Mouse (Mus musculus) heart, embryonic 12.5 days (tissue): ENCODE data around the gene Polr2g. TPM values are rescaled to one million over a fixed set of nuclear protein-coding genes. Genes with fewer than 3 reads are reported as not detected.

Experiments
- ATAC-seq: fragments of 200-750 bp; cut with Nextera tagmentation; 2 replicates; pipeline ENCODE4 v1.8.0; 2017; ENCODE audit warnings: moderate TSS enrichment, moderate library complexity; ENCODE audit not compliant: insufficient number of reproducible peaks, low FRiP score
- H3K27ac ChIP-seq: fragments of 300-500 bp; sonication (generic); 2 replicates; pipeline ENCODE4 v1.5.1; 2016; ENCODE audit warnings: mild to moderate bottlenecking, moderate library complexity; ENCODE audit not compliant: poor library complexity, severe bottlenecking
- H3K27me3 ChIP-seq: fragments of 300-500 bp; sonication (generic); replicated peaks from 2 replicates; pipeline ENCODE4 v1.6.1; 2016; ENCODE audit warnings: mild to moderate bottlenecking, moderate library complexity
- H3K36me3 ChIP-seq: fragments of 300-500 bp; sonication (generic); 2 replicates; pipeline ENCODE4 v1.6.1; 2016; ENCODE audit warnings: mild to moderate bottlenecking, moderate library complexity
- H3K4me1 ChIP-seq: fragments of 300-500 bp; sonication (generic); replicated peaks from 2 replicates; pipeline ENCODE4 v1.6.1; 2016; ENCODE audit warnings: mild to moderate bottlenecking
- H3K4me2 ChIP-seq: fragments of 300-500 bp; sonication (generic); 2 replicates; pipeline ENCODE4 v1.6.1; 2016; ENCODE audit warnings: mild to moderate bottlenecking, moderate library complexity
- H3K4me3 ChIP-seq: fragments of 300-500 bp; sonication (generic); 2 replicates; pipeline ENCODE4 v1.5.1; 2016; ENCODE audit warnings: mild to moderate bottlenecking
- H3K9ac ChIP-seq: fragments of 300-500 bp; sonication (generic); 2 replicates; pipeline ENCODE4 v1.6.1; 2016; ENCODE audit warnings: mild to moderate bottlenecking, moderate library complexity
- H3K9me3 ChIP-seq: fragments of 300-500 bp; sonication (generic); replicated peaks from 2 replicates; pipeline ENCODE4 v1.6.1; 2016; ENCODE audit warnings: mild to moderate bottlenecking, moderate library complexity
- WGBS: fragments of 180-500 bp; shearing (Covaris S2); methylation state at CpG from one replicate; pipeline ENCODE4 v1.1.7; 2016; 5-methylcytosine and 5-hydroxymethylcytosine counted together
- polyA plus RNA-seq: library from polyadenylated mRNA; unstranded; fragments of >200 nt; fragmentation: Nextera tagmentation; extraction: Ambion mirVana; gene quantifications from 2 replicates; pipeline ENCODE4 v1.2.1, GENCODE M21; 2016

Gene Polr2g
- polyA plus RNA-seq, 1 experiment from 2014 or later, result 145 TPM

DNA sequence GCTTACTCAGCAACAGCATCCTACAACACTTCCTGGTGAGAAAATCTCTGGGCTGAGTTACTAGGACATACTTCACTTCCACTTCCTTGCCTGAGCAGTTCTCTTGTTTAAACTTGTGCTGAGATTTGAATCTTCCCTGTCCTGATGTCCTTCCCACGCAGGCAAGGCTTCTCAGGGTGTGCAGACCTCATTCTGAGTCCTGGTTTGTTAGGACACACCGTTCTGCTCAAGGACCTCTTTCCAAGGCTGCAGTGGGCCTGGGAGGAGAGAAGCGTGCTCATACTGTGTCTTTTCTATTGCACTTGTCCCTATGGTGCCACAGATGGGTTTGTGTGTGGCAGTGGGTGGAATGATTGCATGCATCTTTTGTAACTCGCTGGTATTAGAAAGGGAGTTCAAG is 34.6 kb upstream of the Polr2g start:
- H3K9me3 ChIP-seq, result no peaks in the 10 kb centered on the region
- ATAC-seq, result no peak
- H3K27ac ChIP-seq, result no peak overlapping the region
- 91% methylated on average over 4 of the region's 4 CpGs for WGBS
- no peak overlapping the region for H3K4me3 ChIP-seq
- H3K36me3 ChIP-seq, result peaks cover 69% of the 10 kb centered on the region
- H3K4me2 ChIP-seq, result no peak overlapping the region
- H3K9ac ChIP-seq, result no peak overlapping the region
- H3K4me1 ChIP-seq, result peaks cover 2% of the 10 kb centered on the region; the same call in 1 of the 2 replicates
- no peaks in the 10 kb centered on the region for H3K27me3 ChIP-seq

DNA sequence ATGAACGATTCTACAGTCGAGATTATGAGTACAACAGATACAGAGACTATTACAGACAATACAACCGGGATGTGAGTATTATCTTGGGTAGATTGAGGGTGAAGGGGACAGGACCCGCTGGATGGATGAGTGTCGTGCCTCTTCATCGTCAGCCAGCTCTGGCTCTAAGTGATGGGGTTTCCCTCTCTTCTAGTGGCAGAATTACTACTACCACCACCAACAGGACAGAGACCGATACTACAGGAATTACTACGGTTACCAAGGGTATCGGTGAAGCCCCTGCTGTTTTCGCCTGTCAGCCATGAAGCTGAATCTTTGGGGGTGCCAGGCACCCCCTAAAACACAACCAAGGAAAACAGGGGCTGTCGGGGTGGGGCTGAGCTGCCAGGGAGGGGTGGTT is 32.9 kb upstream of the Polr2g start:
- 85% methylated on average over 11 of the region's 11 CpGs for WGBS
- Histone ChIP-seq H3K9me3 (no peaks in the 10 kb centered on the region), H3K27ac (no peak overlapping the region), H3K9ac (no peak overlapping the region), H3K36me3 (peaks cover 86% of the 10 kb centered on the region), H3K4me1 (no peaks in the 10 kb centered on the region), H3K27me3 (no peaks in the 10 kb centered on the region), H3K4me3 (no peak overlapping the region), H3K4me2 (no peak overlapping the region)
- ATAC-seq, result no peak

DNA sequence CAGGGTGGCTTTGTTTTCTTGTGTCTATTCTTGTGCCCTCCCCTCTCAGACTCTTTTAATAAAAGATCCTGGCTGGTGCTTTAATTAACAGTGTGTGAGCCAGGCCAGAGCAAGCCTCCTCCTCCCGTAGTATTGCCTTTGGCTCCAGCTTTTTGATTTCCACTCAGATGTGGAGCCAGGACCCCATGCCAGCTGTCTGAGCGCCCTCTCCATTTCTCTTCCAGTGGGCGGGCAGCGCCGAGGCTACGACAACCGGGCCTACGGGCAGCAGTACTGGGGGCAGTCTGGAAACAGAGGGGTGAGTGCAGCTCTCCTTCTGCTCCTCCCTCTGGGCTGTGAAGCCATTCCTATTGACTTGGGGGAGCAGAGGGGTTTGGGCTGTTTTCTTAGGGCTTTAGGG is 32.3 kb upstream of the Polr2g start:
- 96% methylated on average over 8 of the region's 8 CpGs for WGBS
- H3K36me3 ChIP-seq, result peaks cover 91% of the 10 kb centered on the region
- no peak overlapping the region for H3K4me2 ChIP-seq
- no peaks in the 10 kb centered on the region for H3K9me3 ChIP-seq
- no peak for ATAC-seq
- H3K27me3 ChIP-seq, result no peaks in the 10 kb centered on the region
- H3K27ac ChIP-seq, result no peak overlapping the region
- H3K4me1 ChIP-seq, result no peaks in the 10 kb centered on the region
- no peak overlapping the region for H3K9ac ChIP-seq
- H3K4me3 ChIP-seq, result no peak overlapping the region

DNA sequence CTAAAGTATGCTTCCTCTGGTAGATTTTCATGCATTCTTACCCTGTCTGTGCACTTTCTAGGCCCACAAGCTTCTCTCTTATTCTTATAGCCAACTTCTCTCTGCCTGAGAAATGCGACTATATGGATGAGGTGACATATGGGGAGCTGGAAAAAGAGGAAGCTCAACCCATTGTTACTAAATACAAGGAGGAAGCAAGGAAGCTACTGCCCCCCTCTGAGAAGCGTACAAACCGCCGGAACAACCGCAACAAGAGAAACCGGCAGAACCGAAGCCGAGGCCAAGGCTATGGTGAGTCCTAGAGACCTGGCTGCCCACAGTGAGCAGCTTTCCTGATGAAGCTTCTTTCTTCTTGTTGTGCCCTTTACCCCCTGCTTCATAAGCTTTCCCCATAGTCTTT is 31.3 kb upstream of the Polr2g start, which contains the start of gene AC129217.1:
TSS of gene AC129217.1 (plus strand) at position 114 of the 400 bp plus-strand sequence.
- 88% methylated on average over 8 of the region's 8 CpGs for WGBS
- no peak within 1 kb of the TSS for H3K4me2 ChIP-seq
- no peaks in the 10 kb centered on the region for H3K27me3 ChIP-seq
- no peak within 1 kb of the TSS for H3K27ac ChIP-seq
- H3K9ac ChIP-seq, result no peak within 1 kb of the TSS
- no peak for ATAC-seq
- H3K9me3 ChIP-seq, result no peaks in the 10 kb centered on the region
- peaks cover 97% of the 10 kb centered on the region for H3K36me3 ChIP-seq
- no peak within 1 kb of the TSS for H3K4me3 ChIP-seq
- no peaks in the 10 kb centered on the region for H3K4me1 ChIP-seq

DNA sequence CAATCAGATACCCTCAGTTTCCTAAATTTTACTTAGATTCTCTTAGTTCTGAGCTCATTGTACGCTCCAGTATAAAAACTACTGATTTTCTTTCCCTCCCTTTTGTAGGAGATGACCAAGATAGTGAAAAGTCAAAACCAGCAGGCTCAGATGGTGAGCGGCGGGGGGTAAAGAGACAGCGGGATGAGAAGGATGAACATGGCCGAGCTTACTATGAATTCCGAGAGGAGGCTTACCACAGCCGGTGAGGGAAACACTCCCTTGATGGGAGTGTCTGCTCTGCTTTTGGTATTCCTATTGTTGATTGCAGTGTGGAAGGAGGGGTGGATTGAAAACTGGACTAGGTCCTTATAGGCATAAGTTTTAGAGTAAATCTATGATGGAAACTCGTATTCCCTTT is 24.3 kb upstream of the Polr2g start:
- H3K4me1 ChIP-seq, result peaks cover 18% of the 10 kb centered on the region
- no peak for ATAC-seq
- peaks cover 49% of the 10 kb centered on the region for H3K36me3 ChIP-seq
- no peaks in the 10 kb centered on the region for H3K27me3 ChIP-seq
- 0 out of 2 replicates have a peak overlapping the region, but pooled peaks have one; percentile 46 for H3K9ac ChIP-seq
- no peak overlapping the region for H3K27ac ChIP-seq
- 73% methylated on average over 8 of the region's 8 CpGs for WGBS
- no peaks in the 10 kb centered on the region for H3K9me3 ChIP-seq
- peak overlapping the region; percentile 48 for H3K4me2 ChIP-seq
- peak overlapping the region; percentile 97 for H3K4me3 ChIP-seq

DNA sequence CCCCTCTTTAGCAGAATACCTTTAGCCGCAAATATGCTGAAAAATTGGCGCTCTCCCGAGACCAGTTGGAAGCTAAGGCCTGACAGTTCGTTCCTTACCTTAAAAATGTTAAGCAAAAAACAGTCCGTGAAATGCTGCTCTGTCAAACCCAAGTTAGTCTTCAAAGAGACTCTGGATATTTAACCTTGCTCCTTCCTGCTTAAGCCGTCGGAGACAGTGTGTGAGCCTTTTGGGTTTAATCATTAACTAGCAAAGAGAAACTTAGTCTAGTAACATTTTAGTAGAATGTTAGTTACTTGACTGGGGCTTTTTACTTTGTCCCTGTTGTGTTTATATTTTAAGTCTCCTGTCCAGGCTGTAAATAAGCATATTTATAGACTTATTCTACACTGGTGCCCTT is 22.8 kb upstream of the Polr2g start:
- no peaks in the 10 kb centered on the region for H3K9me3 ChIP-seq
- WGBS, result under 1% methylated on average over 7 of the region's 7 CpGs
- H3K4me2 ChIP-seq, result peak overlapping the region; percentile 95
- no peaks in the 10 kb centered on the region for H3K27me3 ChIP-seq
- peak overlapping the region; percentile 98 for H3K9ac ChIP-seq
- peaks cover 43% of the 10 kb centered on the region for H3K36me3 ChIP-seq
- peaks cover 26% of the 10 kb centered on the region for H3K4me1 ChIP-seq
- peak overlapping the region; percentile 99; the same call in 1 of the 2 replicates for H3K27ac ChIP-seq
- no peak for ATAC-seq
- H3K4me3 ChIP-seq, result peak overlapping the region; percentile 97

DNA sequence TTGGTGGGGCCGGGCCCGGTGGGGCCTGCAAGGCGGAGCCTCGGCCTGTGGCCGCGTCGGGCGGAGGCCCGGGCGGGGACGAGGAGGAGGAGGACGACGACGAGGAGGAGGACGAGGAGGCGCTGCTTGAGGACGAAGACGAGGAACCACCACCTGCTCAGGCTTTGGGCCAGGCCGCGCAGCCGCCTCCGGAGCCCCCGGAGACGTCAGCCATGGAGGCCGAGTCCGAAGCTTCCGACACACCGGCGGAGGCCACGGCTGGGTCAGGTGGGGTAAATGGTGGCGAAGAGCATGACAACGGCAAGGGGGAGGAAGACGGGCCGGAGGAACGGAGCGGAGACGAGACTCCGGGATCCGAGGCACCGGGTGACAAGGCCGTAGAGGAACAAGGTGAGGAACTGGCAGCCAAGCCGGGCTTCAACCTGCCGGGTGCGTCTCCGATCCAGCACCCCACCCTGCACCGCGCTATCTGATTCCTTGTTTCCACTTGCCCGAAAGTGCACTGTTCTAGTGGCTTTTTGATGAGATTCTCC is 22.1 kb upstream of the Polr2g start:
- Histone ChIP-seq H3K4me3 (peak overlapping the region; percentile 97), H3K36me3 (peaks cover 41% of the 10 kb centered on the region), H3K27ac (peak overlapping the region; percentile 99), H3K4me2 (peak overlapping the region; percentile 95), H3K27me3 (no peaks in the 10 kb centered on the region), H3K9me3 (no peaks in the 10 kb centered on the region), H3K9ac (peak overlapping the region; percentile 98), H3K4me1 (peaks cover 26% of the 10 kb centered on the region)
- ATAC-seq, result peak; percentile 44
- under 1% methylated on average over 46 of the region's 48 CpGs for WGBS

DNA sequence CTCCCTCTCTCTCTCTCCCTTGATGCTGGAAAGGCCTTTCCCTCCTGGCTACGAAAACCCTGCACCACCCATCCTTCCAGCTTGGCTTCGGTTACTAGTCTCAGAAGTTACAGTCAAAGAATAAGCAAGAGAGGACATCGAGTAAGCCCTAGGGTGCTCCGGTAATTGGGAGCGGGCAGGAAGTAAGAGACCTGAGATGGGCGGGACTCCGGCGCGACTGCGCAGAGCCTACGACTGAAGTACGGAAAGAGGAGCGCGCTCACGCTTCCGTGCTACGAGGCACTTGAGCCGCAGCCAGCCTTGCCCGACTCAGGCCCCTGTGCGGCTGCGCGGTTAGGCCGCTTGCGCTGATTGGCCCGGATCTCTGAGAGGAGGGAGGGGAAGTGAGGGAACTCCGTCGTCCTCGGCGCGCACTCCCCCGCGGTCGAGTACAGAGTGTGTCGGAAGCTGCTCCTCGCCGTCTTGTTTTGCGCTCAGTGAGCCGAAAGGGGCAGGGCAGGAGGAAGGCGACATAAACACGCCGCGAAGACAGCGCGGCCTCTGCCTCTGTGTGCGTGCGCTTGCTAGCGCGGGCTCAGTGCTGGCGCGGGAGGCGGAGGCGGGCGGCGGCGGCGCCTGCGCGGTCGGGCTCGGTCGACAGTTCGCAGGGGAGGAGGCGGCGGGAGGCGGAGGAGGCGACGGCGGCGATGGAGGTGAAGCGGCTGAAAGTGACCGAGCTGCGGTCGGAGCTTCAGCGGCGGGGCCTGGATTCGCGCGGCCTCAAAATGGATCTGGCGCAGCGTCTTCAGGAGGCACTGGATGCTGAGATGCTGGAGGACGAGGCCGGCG is 21.4 kb upstream of the Polr2g start, which contains the start of gene Hnrnpul2:
TSS of gene Hnrnpul2 (plus strand) at position 415 of the 828 bp plus-strand sequence.
- Histone ChIP-seq H3K4me2 (peak within 1 kb of the TSS; percentile 95), H3K27me3 (no peaks in the 10 kb centered on the region), H3K9me3 (no peaks in the 10 kb centered on the region), H3K4me3 (peak within 1 kb of the TSS; percentile 97), H3K9ac (peak within 1 kb of the TSS; percentile 98), H3K4me1 (peaks cover 26% of the 10 kb centered on the region), H3K27ac (peak within 1 kb of the TSS; percentile 99), H3K36me3 (peaks cover 41% of the 10 kb centered on the region)
- ATAC-seq, result peak; percentile 95
- 0% methylated on average over 82 of the region's 83 CpGs for WGBS

DNA sequence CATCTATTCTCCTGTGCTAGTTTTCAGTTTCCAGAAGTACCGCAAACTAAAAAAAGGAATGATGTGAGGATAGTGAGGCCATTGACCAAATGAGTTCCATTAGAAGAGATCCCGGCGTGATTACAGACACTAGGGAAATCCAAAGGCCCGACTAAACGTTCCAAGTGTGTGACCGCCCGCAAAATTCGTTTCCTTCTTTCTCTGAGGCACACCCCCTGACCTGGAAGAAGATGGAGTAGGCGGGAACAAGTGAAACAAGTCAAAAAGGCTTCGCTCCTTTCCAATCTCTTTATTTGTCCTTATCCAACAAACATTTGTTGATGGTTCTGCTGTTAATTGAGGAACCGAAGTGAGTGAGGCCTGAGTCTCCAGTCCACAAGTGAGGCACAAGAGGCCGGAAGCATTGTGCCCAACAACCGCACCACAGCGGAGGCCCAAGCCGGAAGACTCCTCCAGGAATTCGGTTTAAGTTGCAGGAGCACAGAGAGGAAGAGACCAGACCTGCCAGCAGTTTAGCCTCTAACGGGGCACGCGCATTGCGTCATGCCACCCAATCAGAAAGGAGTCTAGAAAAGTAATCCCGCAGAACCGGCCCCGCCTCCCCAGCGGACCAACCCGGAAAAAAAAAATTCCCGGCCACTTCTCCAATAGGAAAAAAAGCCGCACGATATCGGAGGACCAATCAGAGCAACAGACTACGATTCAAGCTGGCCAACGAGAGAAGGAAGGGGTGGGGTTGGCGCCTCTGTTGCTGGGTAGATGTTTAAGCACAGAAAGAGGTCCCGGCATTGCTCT is 20.6 kb upstream of the Polr2g start, which contains the start of gene Ttc9c:
TSS of gene Ttc9c (minus strand) at position 533 of the 795 bp plus-strand sequence.
- Histone ChIP-seq H3K4me2 (peak within 1 kb of the TSS; percentile 95), H3K27me3 (no peaks in the 10 kb centered on the region), H3K9me3 (no peaks in the 10 kb centered on the region), H3K4me3 (peak within 1 kb of the TSS; percentile 97), H3K9ac (peak within 1 kb of the TSS; percentile 98), H3K4me1 (peaks cover 26% of the 10 kb centered on the region), H3K36me3 (peaks cover 40% of the 10 kb centered on the region), H3K27ac (peak within 1 kb of the TSS; percentile 99)
- peak; percentile 88 for ATAC-seq
- WGBS, result under 1% methylated on average over 33 of the region's 33 CpGs

DNA sequence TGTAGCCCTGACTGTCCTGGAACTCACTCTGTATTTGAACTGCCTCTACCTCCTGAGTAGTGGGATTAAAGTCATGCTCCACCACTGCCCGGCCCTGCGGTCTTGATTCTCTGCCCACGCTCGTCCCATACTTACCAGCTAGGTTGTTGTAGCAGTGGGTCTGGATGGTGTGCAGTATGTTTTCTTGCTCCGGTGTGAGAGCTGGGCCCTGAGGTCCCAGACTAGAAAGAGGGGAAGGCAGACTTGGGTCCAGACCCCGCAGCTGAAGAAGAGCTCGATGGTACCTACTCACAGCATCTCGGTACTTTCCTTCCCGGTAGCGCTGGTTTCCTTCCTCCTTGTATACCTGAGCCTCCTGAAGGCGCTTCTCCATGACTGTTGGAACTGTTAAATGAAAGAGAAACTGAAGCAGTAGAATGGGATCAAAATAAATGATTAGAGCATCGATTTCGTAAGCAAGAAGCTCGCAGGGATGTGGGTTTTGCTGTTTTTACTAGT is 20.0 kb upstream of the Polr2g start:
- Histone ChIP-seq H3K9me3 (no peaks in the 10 kb centered on the region), H3K27me3 (no peaks in the 10 kb centered on the region), H3K9ac (peak overlapping the region; percentile 86), H3K4me3 (peak overlapping the region; percentile 97), H3K27ac (peak overlapping the region; percentile 99), H3K4me2 (peak overlapping the region; percentile 95), H3K36me3 (peaks cover 39% of the 10 kb centered on the region), H3K4me1 (peaks cover 26% of the 10 kb centered on the region)
- ATAC-seq, result no peak
- WGBS, result 26% methylated on average over 14 of the region's 14 CpGs
